Mouse (Mus musculus) stomach, embryonic 16.5 days (tissue): ENCODE results near the gene Arhgdib. TPM values are rescaled to one million over a fixed set of nuclear protein-coding genes. Genes with fewer than 3 reads are reported as not detected.
"Not testable (repeated sequence)": the region's sequence is repeated elsewhere in the genome, so short reads cannot be mapped to it uniquely, and the experiment has no call there.

Source experiments
- ATAC-seq: fragments of 200-750 bp; cut with Nextera tagmentation; 2 replicates; pipeline ENCODE4 v1.8.0; 2017; ENCODE audit warnings: moderate number of reproducible peaks, moderate TSS enrichment; ENCODE audit not compliant: insufficient read depth, low FRiP score
- H3K27ac ChIP-seq: fragments of 300-500 bp; sonication (generic); 2 replicates; pipeline ENCODE4 v1.5.1; 2014; ENCODE audit warnings: low read length
- H3K27me3 ChIP-seq: fragments of 300-500 bp; sonication (generic); 2 replicates; pipeline ENCODE4 v1.6.1; 2014; ENCODE audit warnings: low read length, control low read depth, mixed read lengths; ENCODE audit not compliant: control insufficient read depth, insufficient read depth
- H3K36me3 ChIP-seq: fragments of 300-500 bp; sonication (generic); 2 replicates; pipeline ENCODE4 v1.6.1; 2014; ENCODE audit warnings: low read length; ENCODE audit not compliant: control insufficient read depth, insufficient read depth
- H3K4me1 ChIP-seq: fragments of 300-500 bp; sonication (generic); 2 replicates; pipeline ENCODE4 v1.6.1; 2014; ENCODE audit warnings: low read length, control low read depth, mixed read lengths; ENCODE audit not compliant: control insufficient read depth, insufficient read depth
- H3K4me2 ChIP-seq: fragments of 300-500 bp; sonication (generic); 2 replicates; pipeline ENCODE4 v1.6.1; 2014; ENCODE audit warnings: low read depth, low read length, mixed read lengths
- H3K4me3 ChIP-seq: fragments of 300-500 bp; sonication (generic); replicated peaks from 2 replicates; pipeline ENCODE4 v1.5.1; 2014; ENCODE audit warnings: mild to moderate bottlenecking, low read length
- H3K9ac ChIP-seq: fragments of 300-500 bp; sonication (generic); 2 replicates; pipeline ENCODE4 v1.6.1; 2014; ENCODE audit warnings: low read length
- H3K9me3 ChIP-seq: fragments of 300-500 bp; sonication (generic); replicated peaks from 2 replicates; pipeline ENCODE4 v1.6.1; 2016; ENCODE audit warnings: low read length, control low read depth; ENCODE audit not compliant: control insufficient read depth
- WGBS: fragments of 180-500 bp; shearing (Covaris S2); extraction: QIAGEN DNeasy Blood & Tissue Kit; methylation state at CpG from one replicate; pipeline ENCODE4 v1.1.7; 2014; 5-methylcytosine and 5-hydroxymethylcytosine counted together
- polyA plus RNA-seq: library from polyadenylated mRNA; unstranded; fragments of >200 nt; fragmentation: Nextera tagmentation; extraction: Ambion mirVana; gene quantifications from 2 replicates; pipeline ENCODE4 v1.2.1, GENCODE M21; 2015

Arhgdib gene
- polyA plus RNA-seq, 1 experiment from 2014 or later = 69.5 TPM

GRCm38 (mm10) chr6:136889554-136889953 lies 52.1 kb downstream of the Arhgdib start:
- no peak overlapping the region for H3K4me3 ChIP-seq
- no peak overlapping the region for H3K9ac ChIP-seq
- H3K4me1 ChIP-seq = peaks cover 12% of the 10 kb centered on the region
- no peaks in the 10 kb centered on the region for H3K27me3 ChIP-seq
- 84% methylated on average over 6 of the region's 6 CpGs for WGBS
- H3K27ac ChIP-seq = no peak overlapping the region
- H3K9me3 ChIP-seq = no peaks in the 10 kb centered on the region
- no peaks in the 10 kb centered on the region for H3K36me3 ChIP-seq
- ATAC-seq = no peak
- no peak overlapping the region for H3K4me2 ChIP-seq

- H3K27me3 ChIP-seq = no peaks in the 10 kb centered on the region
- no peak overlapping the region for H3K4me2 ChIP-seq
- 88% methylated on average over 6 of the region's 6 CpGs for WGBS
- no peak overlapping the region for H3K27ac ChIP-seq
- no peak overlapping the region for H3K9ac ChIP-seq
- no peak overlapping the region for H3K4me3 ChIP-seq
- H3K9me3 ChIP-seq = no peaks in the 10 kb centered on the region
- peaks cover 8% of the 10 kb centered on the region; the same call in 1 of the 2 replicates for H3K4me1 ChIP-seq
- no peaks in the 10 kb centered on the region for H3K36me3 ChIP-seq
- no peak for ATAC-seq
These were observed 52.6 kb downstream of the Arhgdib start for GRCm38 (mm10) chr6:136889067-136889466.

GRCm38 (mm10) chr6:136887854-136888253 lies 53.8 kb downstream of the Arhgdib start:
- H3K27me3 ChIP-seq = no peaks in the 10 kb centered on the region
- no peaks in the 10 kb centered on the region for H3K9me3 ChIP-seq
- peaks cover 11% of the 10 kb centered on the region; the same call in 1 of the 2 replicates for H3K4me1 ChIP-seq
- peak overlapping the region; percentile 71 for H3K27ac ChIP-seq
- H3K9ac ChIP-seq = 0 out of 2 replicates have a peak overlapping the region, but pooled peaks have one; percentile 1
- 29% methylated on average over 9 of the region's 9 CpGs for WGBS
- no peak overlapping the region for H3K4me2 ChIP-seq
- H3K4me3 ChIP-seq = no peak overlapping the region
- no peaks in the 10 kb centered on the region for H3K36me3 ChIP-seq
- peak; percentile 90 for ATAC-seq

- not testable (repeated sequence) for H3K27ac ChIP-seq, H3K9ac ChIP-seq, ATAC-seq
These were observed 56.9 kb downstream of the Arhgdib start for GRCm38 (mm10) chr6:136884766-136885165.

GRCm38 (mm10) chr6:136883961-136884360 lies 57.7 kb downstream of the Arhgdib start:
- H3K9ac ChIP-seq = no peak overlapping the region
- no peak for ATAC-seq
- no peaks in the 10 kb centered on the region for H3K36me3 ChIP-seq
- H3K4me1 ChIP-seq = peaks cover 11% of the 10 kb centered on the region; the same call in 1 of the 2 replicates
- WGBS = 93% methylated on average over 6 of the region's 6 CpGs
- no peak overlapping the region for H3K4me3 ChIP-seq
- no peaks in the 10 kb centered on the region for H3K9me3 ChIP-seq
- H3K4me2 ChIP-seq = no peak overlapping the region
- no peak overlapping the region for H3K27ac ChIP-seq
- H3K27me3 ChIP-seq = no peaks in the 10 kb centered on the region

More at GRCm38 (mm10) chr6:136884766-136885165, 56.9 kb downstream of the Arhgdib start:
- 45% methylated on average over 1 of the region's 1 CpGs for WGBS
- H3K9me3 ChIP-seq, H3K4me3 ChIP-seq, H3K27me3 ChIP-seq, H3K36me3 ChIP-seq, H3K4me2 ChIP-seq: not testable (repeated sequence)
- H3K4me1 ChIP-seq = peaks cover 11% of the 10 kb centered on the region; the same call in 1 of the 2 replicates

GRCm38 (mm10) chr6:136883431-136883915 lies 58.2 kb downstream of the Arhgdib start:
- peak; percentile 38; the same call in 1 of the 2 replicates for ATAC-seq
- WGBS = 71% methylated on average over 3 of the region's 3 CpGs
- Histone ChIP-seq H3K4me2 (no peak overlapping the region), H3K9me3 (no peaks in the 10 kb centered on the region), H3K9ac (no peak overlapping the region), H3K4me1 (peaks cover 11% of the 10 kb centered on the region; the same call in 1 of the 2 replicates), H3K4me3 (no peak overlapping the region), H3K27me3 (no peaks in the 10 kb centered on the region), H3K27ac (no peak overlapping the region; the same call in 1 of the 2 replicates), H3K36me3 (no peaks in the 10 kb centered on the region)

GRCm38 (mm10) chr6:136881678-136882077 lies 60.0 kb downstream of the Arhgdib start:
- H3K9me3 ChIP-seq = no peaks in the 10 kb centered on the region
- H3K36me3 ChIP-seq = no peaks in the 10 kb centered on the region
- no peak overlapping the region for H3K4me3 ChIP-seq
- no peak overlapping the region for H3K27ac ChIP-seq
- H3K4me1 ChIP-seq = 0 out of 2 replicates have a peak, but pooled peaks cover 2% of the 10 kb centered on the region
- 61% methylated on average over 8 of the region's 8 CpGs for WGBS
- no peak overlapping the region for H3K4me2 ChIP-seq
- no peak overlapping the region for H3K9ac ChIP-seq
- ATAC-seq = no peak
- H3K27me3 ChIP-seq = no peaks in the 10 kb centered on the region

- peak; percentile 86; the same call in 1 of the 2 replicates for ATAC-seq
- Histone ChIP-seq H3K27me3 (no peaks in the 10 kb centered on the region), H3K4me1 (no peaks in the 10 kb centered on the region), H3K4me3 (peak within 1 kb of the TSS; percentile 45), H3K36me3 (no peaks in the 10 kb centered on the region), H3K9ac (peak within 1 kb of the TSS; percentile 65), H3K4me2 (peak within 1 kb of the TSS; percentile 51), H3K9me3 (no peaks in the 10 kb centered on the region), H3K27ac (peak within 1 kb of the TSS; percentile 80; the same call in 1 of the 2 replicates)
- WGBS = 39% methylated on average over 9 of the region's 9 CpGs
These were observed 66.0 kb downstream of the Arhgdib start, which contains the start of gene Mgp for GRCm38 (mm10) chr6:136875670-136876069. Gene Mgp, minus strand, starts transcription at chr6:136875823.

- peak overlapping the region; percentile 51 for H3K4me2 ChIP-seq
- H3K27ac ChIP-seq = peak overlapping the region; percentile 3; the same call in 1 of the 2 replicates
- H3K9me3 ChIP-seq = no peaks in the 10 kb centered on the region
- H3K27me3 ChIP-seq = no peaks in the 10 kb centered on the region
- ATAC-seq = no peak
- peak overlapping the region; percentile 63 for H3K9ac ChIP-seq
- no peaks in the 10 kb centered on the region for H3K4me1 ChIP-seq
- 31% methylated on average over 8 of the region's 8 CpGs for WGBS
- H3K4me3 ChIP-seq = peak overlapping the region; percentile 39
- H3K36me3 ChIP-seq = no peaks in the 10 kb centered on the region
These were observed 67.1 kb downstream of the Arhgdib start for GRCm38 (mm10) chr6:136874599-136874998.
